Mouse (Mus musculus): ENCODE measurements around the gene Ush2a. TPM values are rescaled to one million over a fixed set of nuclear protein-coding genes. Genes with fewer than 3 reads are reported as not detected.

Ush2a gene
- total RNA-seq (2021), result under 1 TPM; 0.08 to 0.10 TPM

- no peak for DNase-seq
Measured at GRCm38 (mm10) chr1:188261903-188262682, at the start of gene Ush2a. Gene Ush2a (plus strand): TSS chr1:188262023.

DNA sequence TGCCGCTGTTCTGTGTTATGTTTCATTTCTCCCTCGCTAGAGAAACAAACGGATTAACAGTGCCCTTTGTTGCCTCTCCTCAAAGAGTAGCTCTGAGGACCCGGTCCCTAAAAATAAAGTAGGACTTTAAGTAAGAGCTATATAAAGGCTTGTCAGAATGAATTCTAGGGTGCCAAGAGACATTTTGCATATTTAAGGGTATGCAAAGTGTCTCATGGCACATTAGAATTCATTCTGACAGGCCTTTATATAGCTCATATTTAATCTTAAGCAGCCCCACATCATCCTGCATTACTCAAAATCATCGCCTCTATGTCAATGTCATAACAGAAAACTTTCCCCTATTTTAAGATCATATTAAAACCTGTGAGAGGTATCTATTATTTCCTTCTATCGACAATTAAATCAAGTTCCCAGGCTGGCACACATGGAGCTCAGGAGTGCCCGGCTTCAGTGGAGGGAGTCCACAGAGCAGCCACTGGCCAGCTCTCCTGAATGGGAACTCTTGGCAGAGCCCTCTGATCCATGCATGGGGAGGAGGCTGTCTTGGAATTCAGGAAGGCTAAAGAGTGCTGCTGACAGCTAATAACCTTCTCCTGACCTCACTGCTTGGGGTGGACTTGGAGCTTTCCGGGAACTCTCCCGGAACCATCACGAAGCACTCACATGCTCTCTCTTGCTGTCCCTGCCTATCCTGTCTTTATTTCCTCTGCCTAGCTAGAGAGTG is 46.8 kb upstream of the Ush2a start:
- no peak for DNase-seq

- DNase-seq, result no peak
Measured at GRCm38 (mm10) chr1:188221226-188221792, 40.5 kb upstream of the Ush2a start.

DNA sequence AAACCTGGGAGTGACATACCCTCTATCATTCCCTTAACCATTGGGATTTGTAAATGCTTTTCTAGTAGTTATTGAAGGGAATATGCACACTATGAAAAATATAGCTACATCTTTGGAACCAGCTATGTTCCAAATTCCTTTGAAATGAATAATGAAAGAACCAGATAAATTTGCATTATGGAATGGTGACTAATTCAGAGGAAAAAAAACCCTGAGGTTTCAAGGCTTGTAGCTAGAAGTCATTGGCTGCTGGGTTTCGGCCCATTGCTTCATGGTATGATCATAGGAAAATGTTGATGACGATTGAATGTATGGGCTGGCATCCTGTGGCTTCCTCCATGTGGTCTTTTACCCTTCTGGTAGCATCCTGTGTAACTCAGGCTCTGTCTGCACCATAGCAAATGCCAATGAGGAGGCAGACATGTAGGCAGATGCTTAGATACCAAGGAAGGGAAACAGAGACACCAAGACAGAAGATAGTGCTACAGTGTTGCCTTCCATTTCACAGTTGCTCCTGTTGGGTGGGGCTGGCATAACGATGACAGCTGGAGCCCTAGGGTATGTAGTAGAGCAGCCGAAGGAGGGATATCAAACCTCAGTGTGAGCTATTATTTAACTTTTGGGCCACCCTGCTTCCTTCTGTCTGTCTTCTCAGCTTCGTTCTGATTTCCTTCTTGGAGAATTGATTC is 28.6 kb upstream of the Ush2a start:
- DNase-seq, result no peak

- DNase-seq, result no peak
Measured at GRCm38 (mm10) chr1:188238636-188239035, 23.2 kb upstream of the Ush2a start.

- no peak for DNase-seq
Measured at GRCm38 (mm10) chr1:188241766-188242165, 20.1 kb upstream of the Ush2a start.

DNA sequence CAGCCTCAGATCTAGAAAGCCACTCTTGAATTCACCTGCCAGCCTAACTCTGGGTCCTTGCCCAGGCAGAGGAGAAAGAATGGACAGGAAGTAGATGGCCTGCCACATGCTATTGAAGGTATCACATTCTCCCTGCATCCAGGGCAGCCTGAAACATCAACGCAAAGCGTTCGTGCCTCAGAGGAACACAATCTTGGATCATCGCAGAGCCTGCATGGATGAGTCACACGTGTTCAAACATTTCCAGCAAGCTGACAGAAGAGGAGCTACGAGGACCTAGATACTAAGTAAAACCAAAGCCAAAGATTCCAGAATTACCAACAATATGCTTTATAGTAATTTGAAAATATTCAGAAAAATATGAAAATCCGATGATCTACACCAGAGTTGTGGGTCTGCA is 4.3 kb upstream of the Ush2a start:
- DNase-seq, result no peak

DNA sequence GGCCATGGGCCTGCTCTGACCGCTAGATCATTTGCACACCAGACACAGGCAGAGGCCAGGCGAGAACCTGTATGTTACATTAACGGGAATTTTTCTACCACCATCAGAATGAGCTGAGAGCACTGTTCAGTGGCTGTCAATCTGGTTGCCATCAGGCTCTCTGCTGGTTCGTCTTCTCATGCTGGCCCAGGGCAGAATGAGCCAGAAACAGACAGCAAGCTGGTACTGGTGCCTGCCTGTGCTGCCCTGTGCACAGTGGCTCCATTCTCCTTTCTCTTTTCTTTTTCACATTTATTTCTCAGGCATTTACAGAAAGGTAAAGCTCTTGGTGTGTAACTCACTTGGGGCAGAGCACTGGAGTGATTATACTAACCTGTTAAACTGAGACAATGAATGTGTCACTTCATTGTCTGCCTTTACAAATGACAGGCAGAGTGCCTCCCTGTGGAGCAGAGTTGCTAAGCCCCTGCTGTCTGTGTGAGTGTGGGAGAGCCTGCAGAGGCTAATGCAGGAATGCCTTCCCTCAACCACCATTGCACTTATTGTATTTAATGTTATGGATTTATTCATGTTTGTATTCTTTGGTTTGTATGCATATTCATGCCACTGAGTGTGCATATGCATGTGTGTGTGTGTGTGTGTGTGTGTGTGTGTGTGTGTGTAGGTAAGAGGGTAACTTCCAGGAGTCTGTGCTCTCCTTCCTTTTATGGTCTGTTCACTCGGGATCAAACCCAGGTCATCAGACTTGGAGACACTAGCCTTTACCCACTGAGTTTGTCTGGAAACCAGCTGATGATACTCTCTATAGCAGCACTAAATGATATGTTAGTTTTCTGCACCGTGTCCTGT is 1.3 kb upstream of the Ush2a start:
- no peak for DNase-seq

DNA sequence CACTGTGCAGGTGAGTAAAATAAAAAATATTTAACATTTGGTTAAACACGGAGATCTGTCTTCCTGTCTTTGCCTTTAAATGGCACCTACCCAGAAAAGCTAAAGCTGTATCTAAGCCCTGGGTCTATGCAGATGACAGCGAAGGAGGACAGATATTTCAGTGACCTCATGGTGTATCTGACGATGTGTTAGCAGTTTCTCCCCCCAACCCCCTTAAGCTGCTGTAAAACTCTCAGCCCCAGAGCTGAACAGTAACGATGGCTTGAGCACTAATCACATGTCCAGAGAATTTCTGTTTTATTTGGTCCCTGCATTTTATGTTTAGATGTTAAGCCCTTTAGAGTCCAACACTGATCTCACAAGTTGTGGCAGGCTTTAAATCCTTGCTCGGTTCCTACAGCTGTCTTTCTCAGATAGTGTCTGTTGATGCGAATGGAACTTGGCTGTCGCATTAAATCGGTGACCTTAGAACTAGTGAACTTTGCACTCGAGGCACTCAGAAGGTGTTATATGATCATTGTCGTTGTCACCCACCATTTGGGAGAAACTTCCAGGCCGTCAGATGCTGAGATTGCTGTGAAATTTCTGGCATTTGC is 5.4 kb downstream of the Ush2a start:
- DNase-seq, result no peak

- DNase-seq, result no peak
Measured at GRCm38 (mm10) chr1:188269071-188269470, 7.2 kb downstream of the Ush2a start.

DNA sequence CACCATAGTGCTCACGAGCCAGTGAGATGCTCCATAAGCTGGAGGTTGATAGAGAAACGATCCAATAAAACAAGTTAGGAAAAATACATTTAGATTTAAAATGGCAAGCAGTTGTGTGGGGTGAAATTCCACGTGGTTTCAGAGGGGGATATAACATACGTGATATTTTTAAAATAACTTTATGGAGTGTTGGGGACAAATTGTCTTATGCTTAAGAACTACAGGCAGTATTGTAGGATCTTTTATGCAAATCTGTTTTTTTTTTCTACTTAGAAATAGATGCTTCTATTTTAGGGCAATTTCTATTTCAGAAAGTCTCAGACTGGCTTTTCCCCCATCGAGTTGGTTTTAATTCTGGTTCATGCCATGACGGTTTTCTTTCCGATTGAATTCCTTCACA is 51.5 kb downstream of the Ush2a start:
- DNase-seq, result no peak

GRCm38 (mm10) chr1:188316574-188316973 is 54.8 kb downstream of the Ush2a start:
- no peak for DNase-seq

DNA sequence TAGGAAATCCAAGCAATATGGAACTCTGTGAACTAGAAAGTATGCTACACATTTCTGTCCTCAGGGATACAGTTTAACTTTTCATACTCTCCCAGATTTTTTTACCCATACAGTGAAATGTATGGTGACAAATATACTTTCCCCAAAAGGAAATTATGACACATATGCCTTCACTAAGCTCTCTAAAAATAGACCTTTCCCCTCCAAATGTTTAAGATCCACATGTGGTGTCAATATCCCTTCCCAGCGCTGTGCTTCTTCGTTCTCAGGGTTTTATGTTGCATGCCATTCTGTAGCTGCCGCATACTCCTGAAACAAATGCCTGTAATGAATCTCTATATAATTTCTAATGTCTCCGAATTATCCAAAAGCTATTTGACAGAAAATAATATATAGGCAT is 58.4 kb downstream of the Ush2a start:
- DNase-seq, result no peak

- DNase-seq, result no peak
Measured at GRCm38 (mm10) chr1:188321534-188321933, 59.7 kb downstream of the Ush2a start.

DNA sequence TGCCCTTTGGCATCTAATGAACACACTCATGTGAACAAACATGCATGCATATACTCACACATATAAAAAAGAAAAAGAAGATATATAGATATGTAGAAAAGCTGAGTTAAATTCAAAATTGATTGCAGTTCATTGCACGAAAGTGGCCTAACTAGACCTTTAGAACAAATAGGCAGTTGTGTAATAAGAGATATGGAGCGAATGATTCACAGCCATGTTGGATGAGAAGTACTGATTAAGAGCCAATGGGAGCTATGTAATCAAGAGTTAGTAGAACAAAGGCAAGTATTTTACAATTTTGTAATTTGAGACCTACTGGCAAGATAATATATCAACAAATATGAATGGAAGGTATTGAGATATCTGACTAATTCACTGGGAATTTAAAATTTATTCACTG is 68.6 kb downstream of the Ush2a start:
- DNase-seq, result no peak

DNA sequence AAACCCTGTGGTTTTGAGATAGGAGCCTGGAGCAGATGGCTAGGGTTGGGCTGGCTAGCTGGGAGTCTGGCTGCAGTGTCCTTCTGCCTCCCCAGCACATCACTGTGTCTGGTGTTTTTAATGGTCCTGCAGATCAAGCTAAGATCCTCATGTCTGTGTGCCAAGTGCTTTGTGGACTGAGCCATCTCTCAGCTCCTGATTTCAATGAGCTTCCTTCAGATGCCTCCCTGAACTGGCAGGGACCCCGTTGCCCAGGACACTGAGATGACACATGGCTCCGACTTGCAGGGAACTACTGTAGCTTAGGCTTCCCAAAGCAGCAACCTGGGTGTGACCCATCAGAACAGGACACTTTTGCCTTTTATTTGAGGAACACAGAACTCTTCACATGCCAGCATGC is 72.1 kb downstream of the Ush2a start:
- DNase-seq, result no peak

DNA sequence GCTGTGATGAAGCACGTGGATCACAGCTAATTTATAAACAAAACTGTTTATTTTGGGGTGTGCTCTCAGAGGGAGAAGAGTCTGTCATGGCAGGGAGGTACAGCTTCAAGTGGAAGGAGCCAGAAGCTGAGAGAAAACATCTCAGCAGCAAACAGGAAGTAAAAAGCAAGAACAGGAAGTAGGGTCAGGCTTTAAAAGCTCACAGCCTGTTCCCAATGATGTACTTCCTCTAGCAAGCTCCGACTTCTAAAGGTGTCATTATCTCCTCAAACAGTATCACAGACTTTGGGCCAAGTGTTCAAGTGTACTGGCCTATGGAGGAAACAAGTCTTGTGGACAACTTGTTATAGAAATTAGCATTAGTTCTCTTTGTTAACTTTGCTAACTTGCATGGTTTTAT is 85.9 kb downstream of the Ush2a start:
- no peak for DNase-seq

GRCm38 (mm10) chr1:188354726-188355125 is 92.9 kb downstream of the Ush2a start:
- DNase-seq, result no peak

- DNase-seq, result peak; percentile 3 to 14
Measured at GRCm38 (mm10) chr1:188363548-188363947, 101.7 kb downstream of the Ush2a start.

- no peak for DNase-seq
Measured at GRCm38 (mm10) chr1:188385180-188385579, 123.4 kb downstream of the Ush2a start.

DNA sequence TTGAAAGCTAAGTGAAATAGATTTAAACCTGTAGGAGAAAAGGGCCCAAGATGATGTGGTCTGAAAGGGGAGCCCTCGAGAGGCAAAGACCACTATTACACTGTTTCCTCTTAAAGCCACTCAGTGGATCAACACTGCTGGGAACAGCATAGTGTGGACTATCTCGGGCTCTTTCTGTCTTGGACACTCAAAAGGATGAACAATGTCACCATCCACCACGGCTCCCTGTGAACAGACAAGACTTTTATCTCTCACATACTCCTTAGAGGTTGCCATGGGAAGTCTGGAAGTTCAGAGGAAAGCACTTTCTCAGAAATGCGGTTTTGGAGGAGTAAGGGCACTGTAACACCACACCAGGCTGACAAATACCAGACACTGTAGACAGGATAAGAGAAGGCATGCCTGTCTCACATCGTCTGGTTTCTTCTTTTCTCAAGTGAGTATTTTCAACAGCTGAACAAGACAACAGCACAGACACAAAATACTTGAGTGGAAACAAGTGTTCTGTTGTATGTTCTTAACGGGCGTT is 124.0 kb downstream of the Ush2a start:
- DNase-seq, result no peak

Measured in layer of hippocampus, postnatal 36 days (tissue).